Mouse (Mus musculus): ENCODE measurements around the gene Wnt5b. TPM values are rescaled to one million over a fixed set of nuclear protein-coding genes. Genes with fewer than 3 reads are reported as not detected.

Gene Wnt5b
- total RNA-seq, 1 experiment, result 3.5 TPM

DNA sequence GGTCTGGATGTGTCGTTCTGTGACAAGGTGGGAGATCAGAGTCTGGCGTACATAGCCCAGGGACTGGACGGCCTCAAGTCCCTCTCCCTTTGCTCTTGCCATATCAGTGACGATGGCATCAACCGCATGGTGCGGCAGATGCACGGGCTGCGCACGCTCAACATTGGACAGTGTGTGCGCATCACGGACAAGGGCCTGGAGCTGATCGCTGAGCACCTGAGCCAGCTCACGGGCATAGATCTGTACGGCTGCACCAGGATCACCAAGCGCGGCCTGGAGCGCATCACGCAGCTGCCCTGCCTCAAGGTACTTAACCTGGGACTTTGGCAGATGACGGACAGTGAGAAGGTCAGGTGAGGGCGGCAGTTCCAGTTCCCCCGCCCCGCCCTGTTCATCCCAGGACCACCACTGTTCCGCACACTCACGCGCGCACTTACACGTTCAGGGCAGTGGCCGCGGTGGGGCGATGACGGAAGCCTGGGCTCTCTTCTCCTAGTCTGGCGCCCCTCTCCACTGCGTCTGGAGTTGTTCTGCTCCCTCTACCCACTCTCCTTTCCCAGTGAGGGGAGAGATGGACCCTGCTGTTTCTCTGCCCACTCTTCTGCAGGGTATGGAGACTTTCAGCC is 63.3 kb downstream of the Wnt5b start:
- H3K4me1 ChIP-seq (ENCODE audit: control insufficient read depth in 2 of 2, insufficient read depth in 2 of 2, low read length in 2 of 2, poor library complexity in 1 of 2), result peaks cover 2 to 5% of the 10 kb centered on the region in 2 experiments; a peak in 2 of 4 replicates
- H3K4me3 ChIP-seq (ENCODE audit: insufficient read depth in 1 of 2, low read depth in 1 of 2, low read length in 2 of 2, poor library complexity in 1 of 2, severe bottlenecking in 1 of 2), result peak overlapping the region; percentile 79 to 93
- no peak for DNase-seq (ENCODE audit: low read depth, low spot score)
- in situ Hi-C loops (cut with MboI; ENCODE audit: low sequenced_read_pairs in 2 of 2, unreplicated experiment in 2 of 2), result loop anchor here (10.0 to 25.0 kb wide), 3 partner anchors 431 to 714 kb away; partner anchors contain the start of gene Rad52 (in 2 of the 2)
- H3K9me3 ChIP-seq (ENCODE audit: control insufficient read depth, insufficient read depth, low read depth, low read length), result no peaks in the 10 kb centered on the region
- H3K36me3 ChIP-seq (ENCODE audit: control insufficient read depth, insufficient read depth, low read length, poor library complexity, severe bottlenecking), result peaks cover 13% of the 10 kb centered on the region
- H3K27ac ChIP-seq (ENCODE audit: insufficient read depth, low read depth, low read length, poor library complexity, severe bottlenecking), result no peak overlapping the region
- peak overlapping the region; percentile 97 for H3K9ac ChIP-seq (ENCODE audit: insufficient read depth, low read depth, low read length, poor library complexity, severe bottlenecking)
- TF ChIP-seq MAFK (IDR thresholded peaks at IDR 0.05; ENCODE audit: insufficient read depth, low read depth, low read length), result no peak

- H3K9ac ChIP-seq (ENCODE audit: insufficient read depth, low read depth, low read length, poor library complexity, severe bottlenecking), result peak overlapping the region; percentile 97
- peak overlapping the region; percentile 79 to 93 for H3K4me3 ChIP-seq (ENCODE audit: insufficient read depth in 1 of 2, low read depth in 1 of 2, low read length in 2 of 2, poor library complexity in 1 of 2, severe bottlenecking in 1 of 2)
- peak overlapping the region; percentile 74; the same call in 1 of the 2 replicates for H3K27ac ChIP-seq (ENCODE audit: insufficient read depth, low read depth, low read length, poor library complexity, severe bottlenecking)
- H3K4me1 ChIP-seq (ENCODE audit: control insufficient read depth in 2 of 2, insufficient read depth in 2 of 2, low read length in 2 of 2, poor library complexity in 1 of 2), result peaks cover 2 to 5% of the 10 kb centered on the region in 2 experiments; a peak in 2 of 4 replicates
- in situ Hi-C loops (cut with MboI; ENCODE audit: low sequenced_read_pairs in 2 of 2, unreplicated experiment in 2 of 2), result loop anchor here (10.0 to 25.0 kb wide), 3 partner anchors 432 to 715 kb away; partner anchors contain the start of gene Rad52 (in 2 of the 2)
- no peak for DNase-seq (ENCODE audit: low read depth, low spot score)
- TF ChIP-seq CHD2 (IDR thresholded peaks at IDR 0.05; ENCODE audit: low read depth, low read length) (peak; percentile 65; the same call in 1 of the 2 replicates), ZC3H11A (IDR thresholded peaks at IDR 0.05; ENCODE audit: borderline replicate concordance, low read depth, low read length) (no peak)
- peaks cover 13% of the 10 kb centered on the region for H3K36me3 ChIP-seq (ENCODE audit: control insufficient read depth, insufficient read depth, low read length, poor library complexity, severe bottlenecking)
- no peaks in the 10 kb centered on the region for H3K9me3 ChIP-seq (ENCODE audit: control insufficient read depth, insufficient read depth, low read depth, low read length)
These were observed 64.1 kb downstream of the Wnt5b start for GRCm38 (mm10) chr6:119479876-119480705.

GRCm38 (mm10) chr6:119479343-119479875 is 64.7 kb downstream of the Wnt5b start, which contains the start of gene Fbxl14:
Gene Fbxl14 (plus strand): TSS chr6:119479668.
- Histone ChIP-seq H3K9ac (ENCODE audit: insufficient read depth, low read depth, low read length, poor library complexity, severe bottlenecking) (peak within 1 kb of the TSS; percentile 97), H3K36me3 (ENCODE audit: control insufficient read depth, insufficient read depth, low read length, poor library complexity, severe bottlenecking) (peaks cover 11% of the 10 kb centered on the region), H3K4me3 (ENCODE audit: insufficient read depth in 1 of 2, low read depth in 1 of 2, low read length in 2 of 2, poor library complexity in 1 of 2, severe bottlenecking in 1 of 2) (peak within 1 kb of the TSS; percentile 79 to 93), H3K4me1 (ENCODE audit: control insufficient read depth in 2 of 2, insufficient read depth in 2 of 2, low read length in 2 of 2, poor library complexity in 1 of 2) (peaks cover 2 to 5% of the 10 kb centered on the region in 2 experiments; a peak in 2 of 4 replicates), H3K27ac (ENCODE audit: insufficient read depth, low read depth, low read length, poor library complexity, severe bottlenecking) (peak within 1 kb of the TSS; percentile 74), H3K9me3 (ENCODE audit: control insufficient read depth, insufficient read depth, low read depth, low read length) (no peaks in the 10 kb centered on the region)
- in situ Hi-C loops (cut with MboI; ENCODE audit: low sequenced_read_pairs in 2 of 2, unreplicated experiment in 2 of 2), result loop anchor here (25.0 kb wide), 2 partner anchors 433 to 708 kb away; partner anchors contain the start of gene Rad52 (in 2 of the 2)
- peak; percentile 64; the same call in 1 of the 2 replicates for TF ChIP-seq HCFC1 (IDR thresholded peaks at IDR 0.05; ENCODE audit: borderline replicate concordance, insufficient read depth, low read length)
- no peak for TF ChIP-seq ZC3H11A (IDR thresholded peaks at IDR 0.05; ENCODE audit: borderline replicate concordance, low read depth, low read length)
- no peak for DNase-seq (ENCODE audit: low read depth, low spot score)

- Histone ChIP-seq H3K36me3 (ENCODE audit: control insufficient read depth, insufficient read depth, low read length, poor library complexity, severe bottlenecking) (peaks cover 11% of the 10 kb centered on the region), H3K4me3 (ENCODE audit: insufficient read depth in 1 of 2, low read depth in 1 of 2, low read length in 2 of 2, poor library complexity in 1 of 2, severe bottlenecking in 1 of 2) (peak overlapping the region; percentile 79 to 93), H3K27ac (ENCODE audit: insufficient read depth, low read depth, low read length, poor library complexity, severe bottlenecking) (peak overlapping the region; percentile 74), H3K4me1 (ENCODE audit: control insufficient read depth in 2 of 2, insufficient read depth in 2 of 2, low read length in 2 of 2, poor library complexity in 1 of 2) (peaks cover 2 to 5% of the 10 kb centered on the region in 2 experiments; a peak in 2 of 4 replicates), H3K9me3 (ENCODE audit: control insufficient read depth, insufficient read depth, low read depth, low read length) (no peaks in the 10 kb centered on the region), H3K9ac (ENCODE audit: insufficient read depth, low read depth, low read length, poor library complexity, severe bottlenecking) (peak overlapping the region; percentile 97)
- in situ Hi-C loops (cut with MboI; ENCODE audit: low sequenced_read_pairs in 2 of 2, unreplicated experiment in 2 of 2), result loop anchor here (25.0 kb wide), 2 partner anchors 434 to 709 kb away; partner anchors contain the start of gene Rad52 (in 2 of the 2)
- no peak for TF ChIP-seq CHD2 (IDR thresholded peaks at IDR 0.05; ENCODE audit: low read depth, low read length)
- TF ChIP-seq ZNF384 (IDR thresholded peaks at IDR 0.05; ENCODE audit: low read depth, low read length), result no peak
- TF ChIP-seq ZC3H11A (IDR thresholded peaks at IDR 0.05; ENCODE audit: borderline replicate concordance, low read depth, low read length), result no peak
- no peak for TF ChIP-seq MAFK (IDR thresholded peaks at IDR 0.05; ENCODE audit: insufficient read depth, low read depth, low read length)
- TF ChIP-seq HCFC1 (IDR thresholded peaks at IDR 0.05; ENCODE audit: borderline replicate concordance, insufficient read depth, low read length), result 0 out of 2 replicates have a peak, but pooled peaks have one; percentile 62
- peak; percentile 69 for DNase-seq (ENCODE audit: low read depth, low spot score)
These were observed 65.4 kb downstream of the Wnt5b start for GRCm38 (mm10) chr6:119478560-119479342.
